Mouse (Mus musculus) fibroblast of lung, adult 2 months (primary cell): ENCODE results near the gene Defb10.
"Not testable (repeated sequence)": the region's sequence is repeated elsewhere in the genome, so short reads cannot be mapped to it uniquely, and the experiment has no call there.

Experiments used
- DNase-seq: peaks from one replicate; pipeline ENCODE4 v3.0.0-alpha.2; 2011; ENCODE audit warnings: low read depth

Gene Defb10

GRCm38 (mm10) chr8:21858586-21858985, at the start of gene Defb10:
Gene Defb10 (plus strand): TSS chr8:21858901.
- DNase-seq = not testable (repeated sequence)

- not testable (repeated sequence) for DNase-seq
Measured at GRCm38 (mm10) chr8:21885321-21885720, 26.6 kb downstream of the Defb10 start, which contains the start of gene Defb9. Gene Defb9 (minus strand): TSS chr8:21885421.

GRCm38 (mm10) chr8:21906290-21906689, 47.6 kb downstream of the Defb10 start, which contains the start of gene Defb11:
Gene Defb11 (minus strand): TSS chr8:21906412.
- DNase-seq = not testable (repeated sequence)
